Mouse (Mus musculus): Measurements from ENCODE around the gene Galnt6.
"Not testable (repeated sequence)": the region's sequence is repeated elsewhere in the genome, so short reads cannot be mapped to it uniquely, and the experiment has no call there.

The Galnt6 gene

GRCm38 (mm10) chr15:100729281-100729985 is at the start of gene Galnt6:
Gene Galnt6 (minus strand): TSS chr15:100729376.
- DNase-seq = peak; percentile 20

DNA sequence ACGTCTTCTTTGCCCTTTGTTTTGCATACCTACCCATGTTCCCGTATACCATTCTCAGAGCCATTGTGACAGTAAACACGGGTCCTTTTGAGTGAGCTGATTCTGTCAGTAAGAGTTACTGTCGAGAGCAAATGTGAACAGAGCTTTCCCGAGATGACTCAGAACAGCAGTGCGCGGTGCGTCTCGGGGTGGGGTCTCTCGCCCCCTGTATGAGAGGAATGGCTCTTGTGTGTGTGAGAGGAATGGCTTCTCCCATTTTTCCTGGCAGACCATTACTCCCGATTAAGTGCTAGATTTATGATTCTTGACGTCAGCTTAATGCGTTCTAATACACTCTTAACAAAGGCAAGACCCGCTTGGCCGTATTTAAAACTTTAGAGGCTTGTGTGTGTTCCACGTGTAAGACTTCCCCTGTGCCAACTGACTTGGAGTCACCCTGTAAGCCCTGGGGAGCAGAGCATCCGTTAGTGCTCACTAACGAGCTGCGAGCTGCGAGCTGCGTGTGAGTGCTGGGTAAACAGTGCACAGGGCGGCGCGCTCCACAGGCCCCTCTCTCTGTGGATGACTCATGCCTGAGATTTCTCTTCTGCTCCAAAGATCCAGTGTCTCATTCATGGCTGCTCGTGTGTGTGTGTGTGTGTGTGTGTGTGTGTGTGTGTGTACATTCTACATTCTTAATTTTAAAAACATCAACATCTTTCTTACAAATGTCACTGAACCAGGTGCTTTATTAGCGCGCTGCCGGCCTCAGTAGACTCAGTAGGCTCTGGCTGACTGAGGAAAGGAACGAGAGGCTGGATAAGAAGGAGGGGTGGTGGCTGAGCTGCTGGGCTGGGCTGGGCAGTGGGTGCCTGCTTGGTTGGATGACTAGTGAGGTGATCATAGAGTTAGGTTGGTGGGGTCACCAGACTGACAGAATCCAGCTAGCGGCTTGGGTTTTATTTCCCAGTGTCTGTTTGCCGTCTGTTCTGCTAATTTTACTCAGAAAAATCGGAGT is 48.1 kb upstream of the Galnt6 start:
- peak; percentile 45 for DNase-seq

DNA sequence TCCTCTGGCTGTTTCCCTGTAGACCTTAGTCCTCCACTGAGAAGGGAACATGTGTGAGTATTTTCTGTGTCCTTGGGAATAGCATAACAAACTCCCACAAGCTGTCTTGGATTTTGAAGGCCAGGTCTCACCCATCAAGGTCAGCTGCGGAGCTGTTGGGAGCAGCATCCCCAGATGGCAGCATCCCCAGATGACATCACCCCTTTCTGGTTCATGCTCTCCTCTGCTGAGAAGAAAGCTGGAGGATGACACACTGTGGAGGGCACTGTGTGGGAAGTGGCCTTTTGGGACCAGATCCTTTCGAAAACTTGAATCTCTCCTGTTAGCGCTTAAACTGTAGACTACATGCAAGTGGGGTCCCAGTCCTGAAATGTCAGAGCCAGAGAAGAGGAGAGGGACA is 47.2 kb upstream of the Galnt6 start:
- no peak for DNase-seq

DNA sequence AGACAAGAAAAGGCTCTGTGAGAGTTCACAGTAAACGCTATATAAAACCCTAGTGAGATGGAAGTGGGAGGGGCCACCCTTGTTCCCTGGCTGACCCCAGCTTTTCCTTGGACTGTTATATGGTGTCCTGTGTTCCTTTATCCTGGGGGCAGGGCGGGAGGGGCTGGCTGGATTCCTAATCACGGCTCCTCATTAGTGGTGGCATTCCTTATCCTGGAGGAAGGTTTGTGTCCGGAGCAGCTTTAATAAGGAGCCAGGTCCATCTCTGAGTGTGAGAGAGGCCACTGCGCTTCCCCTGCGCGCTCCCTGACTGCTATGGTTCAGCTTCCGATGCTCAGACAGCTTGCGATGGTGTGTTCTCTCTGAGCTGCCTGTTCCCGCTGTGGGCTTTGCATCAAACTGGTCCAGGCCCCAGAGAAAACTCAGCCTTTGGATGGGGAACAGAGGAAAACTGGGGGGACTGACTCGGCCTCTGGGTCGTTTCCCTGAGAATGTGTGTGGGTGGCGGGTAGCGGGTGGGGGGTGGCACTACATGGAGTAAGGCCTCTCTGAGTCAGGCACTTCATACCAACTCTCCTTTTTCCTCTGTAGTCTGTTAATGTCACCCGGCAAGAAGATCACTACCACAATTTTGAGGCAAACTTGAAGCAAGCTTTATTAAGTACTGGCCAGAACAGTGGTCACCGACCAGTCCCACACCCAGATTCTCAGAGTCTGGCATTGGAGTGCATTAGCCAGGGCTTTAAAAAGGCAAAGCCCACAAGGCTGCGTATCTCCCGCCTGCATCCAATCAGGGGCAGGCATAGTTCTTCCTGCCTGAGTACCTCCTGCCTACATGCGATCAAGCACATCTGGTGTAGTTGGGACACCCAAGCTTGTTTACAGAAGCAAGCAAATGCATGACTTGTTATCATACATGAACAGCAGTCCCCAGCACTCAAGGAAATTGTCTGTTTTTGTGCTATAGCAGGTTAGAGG is 46.3 kb upstream of the Galnt6 start:
- no peak for DNase-seq

DNA sequence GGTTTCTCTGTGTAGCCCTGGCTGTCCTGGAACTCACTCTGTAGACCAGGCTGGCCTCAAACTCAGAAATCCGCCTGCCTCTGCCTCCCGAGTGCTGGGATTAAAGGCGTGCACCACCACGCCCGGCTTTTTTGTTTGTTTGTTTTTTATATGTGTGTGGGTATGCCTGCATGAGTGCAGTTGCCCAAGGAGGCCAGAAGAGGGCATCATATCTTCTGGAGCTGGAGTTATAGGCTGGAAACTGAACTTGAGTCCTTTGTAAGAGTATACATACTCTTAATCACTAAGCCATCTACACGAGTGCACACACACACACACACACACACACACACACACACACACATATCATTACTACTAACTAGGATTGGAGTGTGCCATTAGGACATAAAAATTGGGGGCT is 44.7 kb upstream of the Galnt6 start:
- DNase-seq = not testable (repeated sequence)

DNA sequence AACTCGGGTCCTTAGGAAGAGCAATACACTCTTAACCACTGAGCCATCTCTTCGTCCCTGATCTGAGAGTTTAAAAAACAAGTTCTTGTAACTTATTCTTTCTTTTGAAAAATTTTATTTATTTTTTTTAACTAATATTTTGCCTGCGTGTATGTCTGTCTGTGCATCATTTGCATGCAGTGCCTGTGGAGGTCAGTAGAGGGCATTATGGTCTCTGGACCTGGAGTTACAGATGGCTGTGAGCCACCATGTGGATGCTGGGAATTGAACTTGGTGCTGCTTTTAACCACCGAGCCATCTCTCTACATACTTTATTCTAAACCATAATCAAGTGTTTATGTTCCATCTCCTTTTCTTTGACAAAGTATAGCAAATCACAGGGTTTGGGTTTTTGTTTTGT is 43.5 kb upstream of the Galnt6 start:
- DNase-seq = no peak

DNA sequence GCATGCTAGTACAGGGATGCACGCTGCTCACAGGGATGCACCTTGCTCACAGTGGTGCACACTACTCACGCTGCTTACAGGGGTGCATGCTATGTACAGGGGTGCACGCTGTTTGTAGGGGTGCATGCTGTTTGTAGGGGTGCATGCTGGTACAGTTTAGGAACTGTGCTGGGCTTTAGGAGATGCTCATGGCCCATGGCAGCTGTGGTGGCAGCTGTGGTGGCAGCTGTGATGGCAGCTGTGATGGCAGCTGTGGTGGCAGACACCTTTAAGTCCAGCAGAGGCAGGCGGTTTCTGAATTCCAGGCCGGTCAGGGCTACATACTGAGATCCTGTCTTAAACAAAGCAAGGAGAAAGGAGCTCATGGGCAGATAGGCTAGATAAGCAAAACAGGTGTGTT is 41.2 kb upstream of the Galnt6 start:
- DNase-seq = no peak

- not testable (repeated sequence) for DNase-seq
Observed at GRCm38 (mm10) chr15:100769023-100769422, 39.8 kb upstream of the Galnt6 start.

- no peak for DNase-seq
Observed at GRCm38 (mm10) chr15:100767851-100768250, 38.7 kb upstream of the Galnt6 start.

DNA sequence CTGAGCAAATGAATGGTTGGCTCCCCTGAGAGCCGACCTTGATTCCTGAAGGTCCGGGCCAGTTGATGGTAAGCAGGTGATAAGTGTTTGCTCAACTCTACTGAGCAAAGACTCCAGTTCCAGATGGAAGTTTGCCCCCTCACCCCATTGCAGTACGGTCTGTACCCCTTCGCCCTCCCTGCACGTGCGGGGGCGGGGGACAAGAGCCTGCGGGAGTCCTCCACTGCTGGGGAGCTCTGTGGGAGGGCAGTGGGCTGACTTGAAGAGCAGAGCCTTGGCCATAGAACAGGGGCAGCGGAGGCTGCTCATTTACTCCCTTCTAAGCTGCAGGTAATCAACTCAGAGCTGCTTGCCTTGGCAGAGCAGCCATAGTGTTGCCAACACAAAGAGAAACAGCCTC is 37.6 kb upstream of the Galnt6 start:
- DNase-seq = no peak

DNA sequence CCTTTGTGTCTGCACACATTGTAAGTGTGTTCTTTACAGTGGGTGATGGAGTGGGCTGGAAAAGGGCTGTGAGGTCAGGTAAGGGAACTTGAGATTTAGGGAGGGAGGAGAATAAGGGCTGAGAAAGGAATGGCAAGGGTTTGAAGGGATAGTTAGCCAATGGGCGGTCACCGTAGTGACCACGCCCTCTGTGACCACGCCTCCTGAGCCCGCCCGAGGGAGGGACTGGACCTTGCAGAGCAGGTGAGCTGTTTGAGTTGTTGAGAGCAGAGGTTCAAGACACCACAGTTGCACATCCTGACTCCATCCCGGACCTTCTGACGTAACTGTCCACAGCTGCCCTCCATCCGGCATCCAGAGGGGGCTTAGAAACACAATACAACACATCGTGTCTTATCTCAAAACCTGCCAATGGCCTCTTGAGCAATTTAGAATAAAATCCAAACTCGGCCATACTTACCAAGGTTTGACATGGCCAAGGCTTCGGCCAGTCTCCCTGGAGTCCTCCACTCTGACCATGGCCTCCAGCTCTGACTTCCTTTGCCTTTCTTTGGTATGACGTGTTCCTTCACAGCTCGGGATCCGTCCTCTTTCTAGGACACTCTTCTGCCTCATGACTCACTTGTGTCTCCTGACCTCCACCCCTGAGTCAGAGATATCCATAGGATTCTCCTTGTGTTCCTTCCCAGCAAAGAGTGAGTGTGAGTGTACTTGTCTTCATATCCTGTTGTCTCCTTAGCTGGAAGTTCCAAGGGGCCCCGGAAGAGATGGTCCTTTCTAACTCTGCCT is 35.2 kb upstream of the Galnt6 start:
- no peak for DNase-seq

DNA sequence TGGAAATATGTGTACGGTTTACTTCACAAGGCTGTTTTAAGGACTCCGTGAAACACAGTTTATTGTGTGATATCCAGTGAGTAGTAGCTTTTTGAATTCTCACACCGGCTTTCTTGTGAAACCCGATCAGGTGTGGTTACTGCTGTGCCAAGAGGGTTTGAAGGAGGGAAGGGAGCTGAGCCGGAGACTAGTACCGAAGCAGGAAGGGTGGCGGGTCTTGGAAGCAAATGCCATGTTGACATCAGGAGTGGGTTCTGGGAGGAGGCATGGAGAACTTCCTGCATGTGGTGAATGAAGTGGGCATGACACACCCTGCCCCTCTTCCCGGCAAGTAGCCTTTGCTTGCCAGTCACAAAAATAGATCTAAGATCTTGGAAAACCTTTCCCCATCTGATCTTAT is 33.5 kb upstream of the Galnt6 start:
- DNase-seq = no peak

DNA sequence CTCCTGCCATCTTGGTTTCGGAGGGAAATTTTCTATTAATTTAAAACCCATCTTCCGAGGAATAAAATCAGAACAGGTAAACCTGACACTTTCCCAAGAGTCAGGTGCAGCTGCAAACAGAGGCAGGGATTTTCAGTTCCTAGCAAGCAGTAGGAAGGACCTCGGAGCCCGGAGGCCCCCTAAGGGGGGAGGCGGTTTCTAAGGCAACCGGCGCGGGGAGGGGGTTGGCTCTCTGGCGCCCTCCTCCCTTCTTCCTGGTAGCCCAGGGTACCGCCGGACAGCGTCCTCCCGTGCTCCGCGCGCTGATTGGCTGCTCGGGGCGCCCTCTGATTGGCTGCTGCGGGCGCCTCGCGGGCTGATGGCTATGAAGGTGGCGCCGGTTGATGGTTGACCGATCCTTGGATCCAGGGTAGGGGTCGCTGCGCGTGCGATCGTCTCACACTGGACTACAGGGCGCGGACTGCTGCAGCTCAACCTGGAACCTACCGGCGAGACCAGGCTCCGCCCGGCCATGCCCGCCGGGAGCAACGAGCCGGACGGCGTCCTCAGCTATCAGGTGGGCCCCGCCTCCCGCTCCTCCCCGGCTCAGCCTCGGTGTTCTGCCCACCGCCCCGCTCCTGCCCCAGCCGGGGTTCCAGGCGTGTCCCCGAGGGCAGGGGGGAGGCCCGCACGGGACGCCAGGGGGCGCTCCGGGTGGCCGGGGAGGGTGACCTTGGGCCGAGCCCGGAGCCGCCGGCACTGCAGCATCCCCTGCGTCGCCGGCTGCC is 32.4 kb upstream of the Galnt6 start, which contains the start of gene Slc4a8:
Slc4a8 (plus strand) TSS at position 329 of the 767 bp plus-strand sequence.
- DNase-seq = peak; percentile 81

DNA sequence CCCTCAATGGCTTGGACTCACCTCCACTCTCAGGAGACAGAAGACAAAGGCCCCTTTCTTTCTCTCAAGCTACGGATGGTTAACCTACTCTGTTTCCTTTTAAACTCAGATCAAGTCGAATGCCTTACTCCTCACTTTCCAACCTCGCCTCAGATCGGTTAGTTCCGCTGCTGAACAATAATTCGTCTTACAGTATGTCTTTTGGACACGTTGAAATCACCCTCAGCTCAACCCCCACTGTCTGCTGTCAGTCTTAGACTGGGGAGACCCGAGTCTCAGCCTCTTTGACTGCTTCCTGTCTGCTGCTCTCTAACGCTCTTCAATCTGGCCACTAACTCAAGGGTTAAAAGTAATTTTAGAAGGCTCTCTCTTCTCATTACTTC is 31.9 kb upstream of the Galnt6 start:
- no peak for DNase-seq

DNA sequence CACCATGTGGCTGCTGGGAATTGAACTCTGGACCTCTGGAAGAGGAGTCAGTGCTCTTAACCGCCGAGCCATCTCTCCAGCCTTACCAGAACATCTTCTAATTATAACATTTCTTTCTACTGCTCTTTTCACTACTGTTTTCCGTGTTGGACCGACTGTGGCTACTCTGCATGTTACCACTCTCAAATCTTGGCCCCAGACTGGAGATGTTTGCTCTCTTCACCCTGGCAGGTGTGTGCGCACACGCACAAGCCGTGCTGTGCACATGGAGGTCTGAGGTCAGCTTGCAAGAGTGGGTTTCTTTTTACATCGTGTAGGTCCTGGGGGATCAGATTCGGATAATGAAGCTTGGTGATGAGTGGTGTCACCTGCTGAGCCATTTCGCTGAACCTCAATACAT is 30.1 kb upstream of the Galnt6 start:
- DNase-seq = no peak

- DNase-seq = peak; percentile 75
Observed at GRCm38 (mm10) chr15:100757527-100757978, 28.4 kb upstream of the Galnt6 start.

DNA sequence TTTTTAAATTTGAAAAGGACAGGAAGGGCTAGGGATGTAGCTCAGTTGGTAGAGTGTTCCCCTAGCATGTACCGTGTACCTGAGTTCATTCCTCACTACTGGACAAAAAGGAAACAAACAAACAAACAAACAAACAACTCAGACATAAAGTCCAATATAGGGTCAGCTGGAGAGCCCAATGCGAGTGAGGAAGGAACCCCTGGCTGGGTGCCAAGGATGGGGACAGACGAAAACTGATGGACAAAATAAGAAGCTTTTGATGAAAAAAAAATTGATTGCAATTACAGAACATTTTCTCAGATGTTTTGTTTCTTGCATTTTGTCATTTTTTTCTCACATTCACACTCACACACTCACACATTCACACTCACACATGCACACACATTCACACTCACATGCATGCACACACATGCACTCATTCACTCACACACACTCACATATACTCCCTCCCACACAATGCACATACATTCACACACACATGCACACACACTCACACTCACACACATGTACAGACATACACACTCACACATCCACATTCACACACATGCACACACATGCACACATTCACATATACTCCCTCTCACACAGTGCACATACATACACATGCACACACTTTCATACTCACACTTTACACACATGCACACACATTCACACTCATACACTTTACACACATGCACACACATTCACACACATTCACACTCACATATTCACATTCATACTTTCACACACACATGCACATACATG is 26.9 kb upstream of the Galnt6 start:
- DNase-seq = no peak

- no peak for DNase-seq
Observed at GRCm38 (mm10) chr15:100755498-100755859, 26.3 kb upstream of the Galnt6 start.

DNA sequence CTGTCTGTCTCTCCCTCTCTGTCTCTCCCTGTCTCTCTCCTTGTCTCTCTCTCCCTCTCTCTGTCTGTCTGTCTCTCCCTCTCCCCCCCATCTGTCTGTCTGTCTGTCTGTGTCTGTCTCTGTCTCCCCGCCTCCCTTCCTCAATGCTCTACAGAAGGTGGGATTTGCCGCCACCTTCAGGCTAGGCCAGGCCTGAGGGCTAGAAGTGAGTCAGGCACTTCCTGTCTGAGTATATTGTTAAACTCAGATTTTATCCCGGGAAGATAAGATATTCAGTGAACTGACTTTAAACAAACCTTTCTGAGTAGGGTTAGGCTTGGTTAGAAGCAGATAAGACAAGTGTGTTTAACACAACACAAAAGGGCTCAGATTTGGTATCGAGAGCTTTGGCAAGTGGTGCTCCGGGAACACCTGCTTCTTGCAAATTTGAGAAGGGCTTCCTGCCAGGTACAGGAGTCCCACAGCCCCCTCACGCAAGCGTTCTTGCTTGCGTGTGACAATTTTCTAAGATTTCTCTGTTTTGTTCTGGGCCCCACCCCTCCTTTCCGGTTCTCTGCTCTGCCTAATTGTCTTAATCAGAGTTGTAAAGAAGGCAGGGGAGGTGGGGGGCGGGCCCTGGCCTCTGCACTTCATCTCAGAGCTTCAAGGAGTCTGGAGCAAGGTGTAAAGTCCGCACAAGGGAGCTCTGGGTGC is 25.8 kb upstream of the Galnt6 start:
- peak; percentile 46 for DNase-seq

- DNase-seq = no peak
Observed at GRCm38 (mm10) chr15:100754041-100754440, 24.9 kb upstream of the Galnt6 start.

All from lung, postnatal 14 days (tissue).